Mouse (Mus musculus) G1E (cell line): ENCODE data around the gene Dna2. TPM values are rescaled to one million over a fixed set of nuclear protein-coding genes. Genes with fewer than 3 reads are reported as not detected.

Experiments used
- ATAC-seq: 2 replicates; pipeline ENCODE4 v1.8.0; 2016; ENCODE audit warnings: mild to moderate bottlenecking; ENCODE audit not compliant: insufficient number of reproducible peaks, poor library complexity, low FRiP score, severe bottlenecking; ENCODE audit errors: extremely low read depth
- DNase-seq: peaks from one replicate; pipeline ENCODE4 v3.0.0; 2012; ENCODE audit warnings: low spot score
- H3K27me3 ChIP-seq: 2 replicates; pipeline ENCODE4 v1.6.1; 2012; ENCODE audit warnings: mild to moderate bottlenecking, low read length, inconsistent platforms; ENCODE audit not compliant: insufficient read depth
- H3K36me3 ChIP-seq: replicated peaks from 2 replicates; pipeline ENCODE3; 2012; ENCODE audit warnings: mild to moderate bottlenecking, inconsistent platforms
- H3K4me1 ChIP-seq: 2 replicates; pipeline ENCODE4 v1.6.1; 2012; ENCODE audit warnings: low read depth, low read length, inconsistent platforms, mixed read lengths; ENCODE audit not compliant: insufficient read depth
- H3K4me3 ChIP-seq: 2 replicates; pipeline ENCODE4 v1.5.1; 2012; ENCODE audit warnings: low read depth, mild to moderate bottlenecking, inconsistent platforms, low read length, moderate library complexity, mixed read lengths
- H3K9me3 ChIP-seq: replicated peaks from 2 replicates; pipeline ENCODE4 v1.6.1; 2012; ENCODE audit warnings: inconsistent platforms
- CTCF ChIP-seq: IDR thresholded peaks from 2 replicates; pipeline ENCODE4 v1.5.1; 2012; ENCODE audit warnings: low read depth, low read length, inconsistent platforms, mixed read lengths
- GATA1 ChIP-seq: IDR thresholded peaks from 2 replicates; pipeline ENCODE4 v1.6.1; 2012; ENCODE audit warnings: borderline replicate concordance, low read length, inconsistent platforms, mixed read lengths
- GATA2 ChIP-seq: IDR thresholded peaks from 2 replicates; pipeline ENCODE4 v1.6.1; 2012; ENCODE audit warnings: low read depth, low read length, inconsistent platforms, borderline replicate concordance
- POLR2AphosphoS5 ChIP-seq: IDR thresholded peaks from 2 replicates; pipeline ENCODE4 v1.6.1; 2012; ENCODE audit warnings: low read depth, low read length, inconsistent platforms; ENCODE audit not compliant: insufficient replicate concordance
- TAL1 ChIP-seq: conservative IDR thresholded peaks from 2 replicates; pipeline ENCODE4 v1.6.1; 2012; ENCODE audit warnings: low read depth, low read length, inconsistent platforms, mixed read lengths
- polyA plus RNA-seq: library from polyadenylated mRNA; stranded (reverse); fragments of >175 nt; gene quantifications from 2 replicates; pipeline ENCODE4 v1.2.3, GENCODE M21; 2012
- total RNA-seq, 2 experiments: library from RNA; stranded (forward) in 1 of 2; stranded (reverse) in 1 of 2; fragments of 200-1000 nt in 1 of 2; fragments of >200 nt in 1 of 2; fragmentation: Nextera tagmentation in 1 of 2; gene quantifications; 2 replicates each; pipeline ENCODE4 v1.2.3; 2014 to 2017

Dna2 gene
- total and polyA plus RNA-seq, 3 experiments = 9.6 to 25.4 (median 24.5) TPM

GRCm38 (mm10) chr10:62966291-62966690 lies 19.5 kb downstream of the Dna2 start:
- TF ChIP-seq TAL1 (no peak), GATA2 (no peak), CTCF (no peak), GATA1 (no peak), POLR2AphosphoS5 (no peak)
- Histone ChIP-seq H3K9me3 (no peaks in the 10 kb centered on the region), H3K4me1 (no peaks in the 10 kb centered on the region), H3K36me3 (peaks cover 87% of the 10 kb centered on the region), H3K27me3 (no peaks in the 10 kb centered on the region), H3K4me3 (no peak overlapping the region)
- ATAC-seq = no peak
- no peak for DNase-seq

GRCm38 (mm10) chr10:62971821-62972220 lies 25.0 kb downstream of the Dna2 start:
- Histone ChIP-seq H3K9me3 (no peaks in the 10 kb centered on the region), H3K36me3 (peaks cover 73% of the 10 kb centered on the region), H3K27me3 (no peaks in the 10 kb centered on the region), H3K4me3 (no peak overlapping the region), H3K4me1 (no peaks in the 10 kb centered on the region)
- DNase-seq = no peak
- no peak for ATAC-seq
- TF ChIP-seq CTCF (no peak), POLR2AphosphoS5 (no peak), TAL1 (no peak), GATA1 (no peak), GATA2 (no peak)

GRCm38 (mm10) chr10:62979667-62980038 lies 32.8 kb downstream of the Dna2 start:
- ATAC-seq = no peak
- TF ChIP-seq CTCF = no peak
- no peak for TF ChIP-seq GATA1
- TF ChIP-seq GATA2 = no peak
- TF ChIP-seq POLR2AphosphoS5 = no peak
- Histone ChIP-seq H3K27me3 (no peaks in the 10 kb centered on the region), H3K4me3 (peak overlapping the region; percentile 76), H3K36me3 (peaks cover 22% of the 10 kb centered on the region), H3K9me3 (no peaks in the 10 kb centered on the region), H3K4me1 (peaks cover 8% of the 10 kb centered on the region)
- DNase-seq = no peak

GRCm38 (mm10) chr10:62980039-62980954 lies 33.5 kb downstream of the Dna2 start, which contains the start of gene Rufy2:
Rufy2 (plus strand) TSS chr10:62980223.
- H3K9me3 ChIP-seq = no peaks in the 10 kb centered on the region
- H3K27me3 ChIP-seq = no peaks in the 10 kb centered on the region
- ATAC-seq = 0 out of 2 replicates have a peak, but pooled peaks have one; percentile 28
- peak within 1 kb of the TSS; percentile 76 for H3K4me3 ChIP-seq
- TF ChIP-seq POLR2AphosphoS5 (no peak), GATA2 (no peak)
- peak; percentile 55 for DNase-seq
- H3K36me3 ChIP-seq = peaks cover 26% of the 10 kb centered on the region
- H3K4me1 ChIP-seq = peaks cover 8% of the 10 kb centered on the region

- DNase-seq (no peak), ATAC-seq (no peak)
- peaks cover 25% of the 10 kb centered on the region for H3K36me3 ChIP-seq
- H3K27me3 ChIP-seq = no peaks in the 10 kb centered on the region
- no peaks in the 10 kb centered on the region for H3K9me3 ChIP-seq
- no peak for TF ChIP-seq CTCF
- TF ChIP-seq GATA1 = no peak
- no peak for TF ChIP-seq POLR2AphosphoS5
- TF ChIP-seq TAL1 = no peak
- no peak for TF ChIP-seq GATA2
- H3K4me3 ChIP-seq = no peak overlapping the region
- H3K4me1 ChIP-seq = peaks cover 8% of the 10 kb centered on the region
Measured at GRCm38 (mm10) chr10:62984072-62984471, 37.2 kb downstream of the Dna2 start.

- ATAC-seq = no peak
- Histone ChIP-seq H3K27me3 (no peaks in the 10 kb centered on the region), H3K4me3 (no peak overlapping the region), H3K4me1 (peaks cover 8% of the 10 kb centered on the region), H3K36me3 (peaks cover 27% of the 10 kb centered on the region), H3K9me3 (no peaks in the 10 kb centered on the region)
- TF ChIP-seq GATA1 (no peak), TAL1 (no peak), POLR2AphosphoS5 (no peak), GATA2 (no peak), CTCF (no peak)
- no peak for DNase-seq
Measured at GRCm38 (mm10) chr10:62984495-62984894, 37.7 kb downstream of the Dna2 start.
